Comparison of ENCODE assay signal across 26 mouse cellular contexts in the genomic region with DNA sequence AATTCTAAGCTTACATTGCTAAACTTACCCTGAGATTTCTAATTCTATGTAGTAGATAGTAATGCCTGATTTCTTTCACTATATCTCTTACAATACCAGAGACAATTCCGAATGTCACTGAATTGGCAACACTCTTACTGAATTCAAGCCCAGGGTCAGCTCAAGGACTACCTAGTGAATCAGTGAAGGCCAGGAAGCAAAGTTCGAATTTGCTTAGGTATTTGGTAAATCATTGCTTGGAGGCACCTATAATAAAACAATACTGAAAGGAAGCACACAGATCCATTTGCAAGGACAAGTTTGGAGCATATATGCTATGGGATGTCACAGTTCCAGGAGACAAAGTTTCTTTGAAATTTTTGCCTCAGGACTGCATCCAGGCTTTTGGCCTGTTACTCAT.
"Had no signal": no experiment of that assay in that cellular context is flagged by ENCODE, and none has a peak within 500 bp of the region (broad histone marks: within the 10 kb centered on the region; RNA-seq: fewer than 3 reads in every experiment).

No protein-coding gene starts in this region.

- H3K27me3 ChIP-seq: heart, embryonic 12.5 days; hindbrain, embryonic 12.5 days; intestine, embryonic 15.5 days; limb, embryonic 12.5 days; liver, embryonic 13.5 days; liver, embryonic 15.5 days had no signal

- H3K27ac ChIP-seq: gastrocnemius, adult 2 months; heart, embryonic 10.5 days; hindbrain, embryonic 10.5 days; hindbrain, embryonic 12.5 days; hindbrain, embryonic 14.5 days; intestine, embryonic 15.5 days; layer of hippocampus, adult 2 months; left cerebral cortex, adult 2 months; limb, embryonic 10.5 days; limb, embryonic 12.5 days; liver, embryonic 13.5 days; liver, embryonic 15.5 days had no signal

- H3K9me3 ChIP-seq: heart, embryonic 10.5 days; heart, embryonic 12.5 days; hindbrain, embryonic 10.5 days; hindbrain, embryonic 12.5 days; intestine, embryonic 15.5 days; limb, embryonic 10.5 days; limb, embryonic 12.5 days; liver, embryonic 13.5 days; liver, embryonic 15.5 days had no signal

- ATAC-seq: forebrain, embryonic 16.5 days; hindbrain, embryonic 16.5 days; inflammation-experienced regulatory T-cells, adult 6 months; intestine, embryonic 15.5 days; intestine, postnatal 0 days; liver, postnatal 0 days had no signal

- H3K4me2 ChIP-seq: heart, embryonic 12.5 days; hindbrain, embryonic 12.5 days; hindbrain, embryonic 14.5 days; intestine, embryonic 15.5 days; limb, embryonic 12.5 days; liver, embryonic 11.5 days; liver, embryonic 13.5 days; liver, embryonic 15.5 days had no signal

- H3K4me1 ChIP-seq: heart, embryonic 10.5 days; heart, embryonic 12.5 days; hindbrain, embryonic 10.5 days; hindbrain, embryonic 12.5 days; intestine, embryonic 15.5 days; limb, embryonic 10.5 days; limb, embryonic 12.5 days; liver, embryonic 13.5 days; liver, embryonic 15.5 days had no signal

- DNase-seq: gastrocnemius, adult 2 months; gastrocnemius, postnatal 10 days; gastrocnemius, postnatal 25 days; heart, adult 18-20 months; heart, postnatal 10 days; heart, postnatal 4 days; kidney, postnatal 4 days; liver; liver, embryonic 13.5 days; liver, postnatal 0 days had no signal

- H3K9ac ChIP-seq: heart, embryonic 12.5 days; hindbrain, embryonic 12.5 days; hindbrain, embryonic 14.5 days; intestine, embryonic 15.5 days; limb, embryonic 12.5 days; liver, embryonic 13.5 days; liver, embryonic 15.5 days; liver, postnatal 0 days had no signal

- H3K4me3 ChIP-seq: gastrocnemius, adult 2 months; heart, embryonic 10.5 days; heart, embryonic 12.5 days; hindbrain, embryonic 10.5 days; hindbrain, embryonic 12.5 days; intestine, embryonic 15.5 days; layer of hippocampus, adult 2 months; left cerebral cortex, adult 2 months; limb, embryonic 10.5 days; limb, embryonic 12.5 days; liver, embryonic 13.5 days; liver, embryonic 15.5 days had no signal

- H3K36me3 ChIP-seq: heart, embryonic 10.5 days; heart, embryonic 12.5 days; hindbrain, embryonic 10.5 days; hindbrain, embryonic 12.5 days; intestine, embryonic 15.5 days; limb, embryonic 10.5 days; limb, embryonic 12.5 days; liver, embryonic 13.5 days; liver, embryonic 15.5 days had no signal
